In genomic region chr2:65363828-65364497, GRCm38 (mm10) we compare ENCODE assay signal across 8 mouse cellular contexts. TPM values are rescaled to one million over a fixed set of nuclear protein-coding genes. Genes with fewer than 3 reads are reported as not detected.
A peak's percentile ranks its signal among the peaks of the same experiment; 100 is the strongest.
DNase-seq lines count a peak whose midpoint lies in the region; ATAC-seq lines count a peak whose summit lies in the region.

Gene Slc38a11 (minus strand): TSS chr2:65364034.

- peaks cover 6% of the 10 kb centered on the region; the same call in 1 of the 2 replicates for H3K4me1 ChIP-seq in heart, embryonic 10.5 days
- peaks cover 30% of the 10 kb centered on the region for H3K4me1 ChIP-seq in forebrain, embryonic 10.5 days
- H3K4me1 ChIP-seq in neural tube, embryonic 14.5 days (ENCODE audit: control insufficient read depth, insufficient read depth, low read length), result peaks cover 5% of the 10 kb centered on the region

- H3K9ac ChIP-seq in neural tube, embryonic 14.5 days (replicated peaks; ENCODE audit: low read depth, low read length), result peak within 1 kb of the TSS; percentile 42; the same call in 1 of the 2 replicates

- no peaks in the 10 kb centered on the region for H3K9me3 ChIP-seq in heart, embryonic 10.5 days
- H3K9me3 ChIP-seq in forebrain, embryonic 10.5 days, result no peaks in the 10 kb centered on the region
- no peaks in the 10 kb centered on the region for H3K9me3 ChIP-seq in neural tube, embryonic 14.5 days (ENCODE audit: control insufficient read depth, low read length)

- WGBS in heart, embryonic 10.5 days, result 4% methylated on average over 18 of the region's 18 CpGs
- 3% methylated on average over 18 of the region's 18 CpGs for WGBS in forebrain, embryonic 10.5 days
- 5% methylated on average over 18 of the region's 18 CpGs for WGBS in neural tube, embryonic 14.5 days

- peak within 1 kb of the TSS; percentile 40 for H3K4me3 ChIP-seq in heart, embryonic 10.5 days
- H3K4me3 ChIP-seq in forebrain, embryonic 10.5 days, result peak within 1 kb of the TSS; percentile 47
- H3K4me3 ChIP-seq in neural tube, embryonic 14.5 days (ENCODE audit: low read depth, low read length), result peak within 1 kb of the TSS; percentile 10; the same call in 1 of the 2 replicates

- H3K27ac ChIP-seq in heart, embryonic 10.5 days, result no peak within 1 kb of the TSS
- H3K27ac ChIP-seq in forebrain, embryonic 10.5 days, result peak within 1 kb of the TSS; percentile 72
- H3K27ac ChIP-seq in neural tube, embryonic 14.5 days (ENCODE audit: low read depth, low read length), result no peak within 1 kb of the TSS

- peak; percentile 60; the same call in 1 of the 2 replicates for ATAC-seq in neural tube, embryonic 14.5 days (ENCODE audit: low read depth)

- no peaks in the 10 kb centered on the region for H3K36me3 ChIP-seq in heart, embryonic 10.5 days
- H3K36me3 ChIP-seq in forebrain, embryonic 10.5 days (replicated peaks), result no peaks in the 10 kb centered on the region
- H3K36me3 ChIP-seq in neural tube, embryonic 14.5 days (ENCODE audit: control insufficient read depth, insufficient read depth, low read length), result no peaks in the 10 kb centered on the region

- no peak for DNase-seq in heart, embryonic 10.5 days (ENCODE audit: low spot score)
- no peak for DNase-seq in heart, postnatal 36 days
- peak; percentile 33 for DNase-seq in Muller cell, postnatal 12 days (ENCODE audit: inconsistent ontology term)
- peak; percentile 26 for DNase-seq in forebrain, embryonic 10.5 days (ENCODE audit: extremely low spot score, low spot score)
- peak; percentile 35 to 48 for DNase-seq in kidney, postnatal 4 days
- no peak for DNase-seq in urinary bladder, adult 2 months (ENCODE audit: low spot score)
- DNase-seq in lung, postnatal 10 days, result no peak

- intact Hi-C loops in heart, postnatal 36 days (cut with DNase I), result no loop called here

- 0 out of 2 replicates have a peak, but pooled peaks cover 7% of the 10 kb centered on the region for H3K27me3 ChIP-seq in heart, embryonic 10.5 days (ENCODE audit: insufficient read depth, poor library complexity, severe bottlenecking)
- H3K27me3 ChIP-seq in forebrain, embryonic 10.5 days (ENCODE audit: poor library complexity, severe bottlenecking), result peaks cover 34% of the 10 kb centered on the region
- H3K27me3 ChIP-seq in neural tube, embryonic 14.5 days (ENCODE audit: control insufficient read depth, insufficient read depth, low read length), result no peaks in the 10 kb centered on the region

- peak within 1 kb of the TSS; percentile 50 for H3K4me2 ChIP-seq in neural tube, embryonic 14.5 days (ENCODE audit: low read depth, low read length)

RNA-seq across cellular contexts. Expression of gene Slc38a11, which starts in this region (rescaled TPM):
- 0.15 TPM in 1 of 2 replicates, not detected in the other for polyA plus RNA-seq in heart, embryonic 10.5 days (2016; fragmentation: Nextera tagmentation; extraction: Ambion mirVana)
- 1 to 10 TPM; 1.2 to 1.9 TPM for total RNA-seq in heart, postnatal 36 days (2021)
- polyA plus RNA-seq in forebrain, embryonic 10.5 days (2016; fragmentation: Nextera tagmentation; extraction: Ambion mirVana), result 0.71 and 0.78 TPM in 2 replicates
- 0.79 and 2.3 TPM in 2 replicates for polyA plus RNA-seq in neural tube, embryonic 14.5 days (2014; fragmentation: Nextera tagmentation; extraction: Ambion mirVana)
- 1.9 and 2.9 TPM in 2 replicates for polyA plus RNA-seq in urinary bladder, adult 2 months (2012; rRNA removed)

Comparison
In these comparisons a context has a peak if more than half of its experiments do, and no peak if none do; other contexts are left out.
1. Peak in DNase-seq, H3K4me3 ChIP-seq and H3K27ac ChIP-seq in forebrain, embryonic 10.5 days; RNA of the gene not detected or under 1 TPM.
2. DNase-seq: peak in Muller cell, postnatal 12 days (single experiment) and kidney, postnatal 4 days (2 of 2); none in heart, embryonic 10.5 days (single experiment), heart, postnatal 36 days (0 of 2), urinary bladder, adult 2 months (single experiment) and lung, postnatal 10 days (single experiment).
3. Peak in every context shown above with its lines, with median percentiles within 50 percentile points of each other: H3K4me3 ChIP-seq.